8 mouse cellular contexts compared by ENCODE assay signal in genomic region chr8:70667071-70667470, GRCm38 (mm10). TPM values are rescaled to one million over a fixed set of nuclear protein-coding genes. Genes with fewer than 3 reads are reported as not detected.
DNase-seq lines count a peak whose midpoint lies in the region; ATAC-seq and TF ChIP-seq lines count a peak whose summit lies in the region.

No protein-coding gene starts in this region.

- no peaks in the 10 kb centered on the region for H3K36me3 ChIP-seq in hindbrain, embryonic 14.5 days (replicated peaks; ENCODE audit: control insufficient read depth, insufficient read depth)
- no peaks in the 10 kb centered on the region for H3K36me3 ChIP-seq in hindbrain, embryonic 13.5 days

- no peak overlapping the region for H3K9ac ChIP-seq in hindbrain, embryonic 14.5 days
- H3K9ac ChIP-seq in hindbrain, embryonic 13.5 days, result no peak overlapping the region

- no peak for DNase-seq in hindbrain, embryonic 14.5 days (ENCODE audit: low spot score)
- DNase-seq in ES-CJ7 (ENCODE audit: low read depth, low spot score), result peak; percentile 72
- peak; percentile 57 for DNase-seq in gastrocnemius, postnatal 10 days
- DNase-seq in layer of hippocampus, adult 2 months (ENCODE audit: low spot score in 2 of 2), result peak; percentile 53 to 80
- peak; percentile 58 for DNase-seq in telencephalon, adult 2 months (ENCODE audit: low read depth, low spot score)
- DNase-seq in left cerebral cortex, postnatal 4 days, result no peak

- H3K9me3 ChIP-seq in hindbrain, embryonic 14.5 days (ENCODE audit: control insufficient read depth, low read length), result no peaks in the 10 kb centered on the region
- no peaks in the 10 kb centered on the region for H3K9me3 ChIP-seq in hindbrain, embryonic 13.5 days

- no peak for TF ChIP-seq CTCF in layer of hippocampus, adult 2 months (conservative IDR thresholded peaks at IDR 0.05)

- H3K27ac ChIP-seq in hindbrain, embryonic 14.5 days, result no peak overlapping the region
- H3K27ac ChIP-seq in hindbrain, embryonic 13.5 days, result no peak overlapping the region
- H3K27ac ChIP-seq in layer of hippocampus, adult 2 months, result peak overlapping the region; percentile 43; the same call in 1 of the 2 replicates

- H3K4me3 ChIP-seq in hindbrain, embryonic 14.5 days (replicated peaks; ENCODE audit: low read length), result no peak overlapping the region
- H3K4me3 ChIP-seq in hindbrain, embryonic 13.5 days, result no peak overlapping the region
- no peak overlapping the region for H3K4me3 ChIP-seq in layer of hippocampus, adult 2 months

- no peaks in the 10 kb centered on the region for H3K4me1 ChIP-seq in hindbrain, embryonic 14.5 days (replicated peaks; ENCODE audit: control insufficient read depth, insufficient read depth, low read length)
- H3K4me1 ChIP-seq in hindbrain, embryonic 13.5 days (replicated peaks), result 0 out of 2 replicates have a peak, but pooled peaks cover 5% of the 10 kb centered on the region

- ATAC-seq in hindbrain, embryonic 14.5 days (ENCODE audit: low FRiP score), result peak; percentile 38; the same call in 1 of the 2 replicates
- no peak for ATAC-seq in hindbrain, embryonic 13.5 days (ENCODE audit: low FRiP score)
- no peak for ATAC-seq in CD4-positive, CD25-positive, alpha-beta regulatory T cell, adult 4 months

- H3K4me2 ChIP-seq in hindbrain, embryonic 14.5 days (replicated peaks), result no peak overlapping the region
- no peak overlapping the region for H3K4me2 ChIP-seq in hindbrain, embryonic 13.5 days

- H3K27me3 ChIP-seq in hindbrain, embryonic 14.5 days (ENCODE audit: control insufficient read depth, insufficient read depth, low read length), result no peaks in the 10 kb centered on the region
- H3K27me3 ChIP-seq in hindbrain, embryonic 13.5 days, result no peaks in the 10 kb centered on the region

- intact Hi-C loops in left cerebral cortex, postnatal 4 days (cut with DNase I), result no loop called here

- 65% methylated on average over 5 of the region's 5 CpGs for WGBS in hindbrain, embryonic 14.5 days
- WGBS in hindbrain, embryonic 13.5 days, result 75% methylated on average over 5 of the region's 5 CpGs

RNA-seq across cellular contexts. Expression of gene Lsm4, which starts 6.0 kb away (rescaled TPM):
- 180 and 197 TPM in 2 replicates for polyA plus RNA-seq in hindbrain, embryonic 14.5 days (2014; fragmentation: Nextera tagmentation; extraction: Ambion mirVana)
- polyA plus RNA-seq in hindbrain, embryonic 13.5 days (2015; fragmentation: Nextera tagmentation; extraction: Ambion mirVana), result 191 and 193 TPM in 2 replicates
- total RNA-seq in gastrocnemius, postnatal 10 days (2021), result 10 to 100 TPM; 82.3 to 83.0 TPM
- total RNA-seq in layer of hippocampus, adult 2 months (2021), result 10 to 100 TPM; 58.2 to 61.8 TPM
- polyA plus RNA-seq in CD4-positive, CD25-positive, alpha-beta regulatory T cell, adult 4 months (2017; shearing (Covaris generic)), result 10 to 100 TPM; 86.8 to 94.5 TPM
- 10 to 100 TPM; 85.2 to 93.7 TPM for total RNA-seq in left cerebral cortex, postnatal 4 days (2021)

RNA-seq across cellular contexts. Expression of gene Pgpep1, which starts 6.9 kb away (rescaled TPM):
- polyA plus RNA-seq in hindbrain, embryonic 14.5 days (2014; fragmentation: Nextera tagmentation; extraction: Ambion mirVana), result 74.0 and 89.3 TPM in 2 replicates
- 103 and 105 TPM in 2 replicates for polyA plus RNA-seq in hindbrain, embryonic 13.5 days (2015; fragmentation: Nextera tagmentation; extraction: Ambion mirVana)
- total RNA-seq in gastrocnemius, postnatal 10 days (2021), result 10 to 100 TPM; 22.5 to 23.4 TPM
- total RNA-seq in layer of hippocampus, adult 2 months (2021), result 10 to 100 TPM; 25.4 to 29.1 TPM
- polyA plus RNA-seq in CD4-positive, CD25-positive, alpha-beta regulatory T cell, adult 4 months (2017; shearing (Covaris generic)), result 1 to 10 TPM; 7.0 to 9.5 TPM
- total RNA-seq in left cerebral cortex, postnatal 4 days (2021), result 10 to 100 TPM; 29.7 to 30.5 TPM

RNA-seq across cellular contexts. Expression of gene Jund, which starts 31.7 kb away (rescaled TPM):
- 128 and 144 TPM in 2 replicates for polyA plus RNA-seq in hindbrain, embryonic 14.5 days (2014; fragmentation: Nextera tagmentation; extraction: Ambion mirVana)
- polyA plus RNA-seq in hindbrain, embryonic 13.5 days (2015; fragmentation: Nextera tagmentation; extraction: Ambion mirVana), result 79.2 and 94.3 TPM in 2 replicates
- 100 to 1,000 TPM in 1 of 2 experiments, 10 to 100 TPM in 1; 79.2 to 130 TPM for total RNA-seq in gastrocnemius, postnatal 10 days (2021)
- 100 to 1,000 TPM; 165 to 181 TPM for total RNA-seq in layer of hippocampus, adult 2 months (2021)
- polyA plus RNA-seq in CD4-positive, CD25-positive, alpha-beta regulatory T cell, adult 4 months (2017; shearing (Covaris generic)), result 10 to 100 TPM in 1 of 2 experiments, 1 to 10 TPM in 1; 7.6 to 23.3 TPM
- 100 to 1,000 TPM; 146 to 158 TPM for total RNA-seq in left cerebral cortex, postnatal 4 days (2021)

RNA-seq across cellular contexts. Expression of gene Gdf15, which starts 34.8 kb away (rescaled TPM):
- polyA plus RNA-seq in hindbrain, embryonic 14.5 days (2014; fragmentation: Nextera tagmentation; extraction: Ambion mirVana), result 0.14 and 0.28 TPM in 2 replicates
- polyA plus RNA-seq in hindbrain, embryonic 13.5 days (2015; fragmentation: Nextera tagmentation; extraction: Ambion mirVana), result 0.12 and 0.14 TPM in 2 replicates
- total RNA-seq in gastrocnemius, postnatal 10 days (2021), result not detected
- under 1 TPM in 1 of 2 experiments, not detected in 1; 0.25 TPM for total RNA-seq in layer of hippocampus, adult 2 months (2021)
- polyA plus RNA-seq in CD4-positive, CD25-positive, alpha-beta regulatory T cell, adult 4 months (2017; shearing (Covaris generic)), result not detected
- not detected for total RNA-seq in left cerebral cortex, postnatal 4 days (2021)

RNA-seq across cellular contexts. Expression of gene Iqcn, which starts 36.2 kb away (rescaled TPM):
- 0.07 and 0.15 TPM in 2 replicates for polyA plus RNA-seq in hindbrain, embryonic 14.5 days (2014; fragmentation: Nextera tagmentation; extraction: Ambion mirVana)
- polyA plus RNA-seq in hindbrain, embryonic 13.5 days (2015; fragmentation: Nextera tagmentation; extraction: Ambion mirVana), result 0.04 and 0.09 TPM in 2 replicates
- not detected for total RNA-seq in gastrocnemius, postnatal 10 days (2021)
- under 1 TPM; 0.07 to 0.08 TPM for total RNA-seq in layer of hippocampus, adult 2 months (2021)
- under 1 TPM in 1 of 2 experiments, not detected in 1; 0.07 TPM for polyA plus RNA-seq in CD4-positive, CD25-positive, alpha-beta regulatory T cell, adult 4 months (2017; shearing (Covaris generic))
- under 1 TPM; 0.40 to 0.50 TPM for total RNA-seq in left cerebral cortex, postnatal 4 days (2021)

Comparison
In these comparisons a context has a peak if more than half of its experiments do, and no peak if none do; other contexts are left out.
1. DNase-seq: peak in ES-CJ7 (single experiment), gastrocnemius, postnatal 10 days (single experiment), layer of hippocampus, adult 2 months (2 of 2) and telencephalon, adult 2 months (single experiment); none in hindbrain, embryonic 14.5 days (single experiment) and left cerebral cortex, postnatal 4 days (single experiment).